Mouse (Mus musculus): ENCODE measurements at regions not wholly inside any gene's neighbourhood (a gene's known extent, or its start where the extent isn't known, plus 50 kb on each side); places are given as distances from the start of the nearest gene placed in this dataset.

- no peaks in the 10 kb centered on the region for H3K27me3 ChIP-seq (ENCODE audit: insufficient read depth, low read length)
- TF ChIP-seq CTCF (IDR thresholded peaks at IDR 0.05), result no peak
- no peak overlapping the region for H3K4me2 ChIP-seq (ENCODE audit: low read depth, low read length, poor library complexity, severe bottlenecking)
- WGBS, result 51% methylated on average over 21 of the region's 21 CpGs
- H3K4me3 ChIP-seq (ENCODE audit: low read depth, low read length), result no peak overlapping the region
- peaks cover 4% of the 10 kb centered on the region; the same call in 1 of the 2 replicates for H3K36me3 ChIP-seq (ENCODE audit: insufficient read depth, low read length)
- ATAC-seq (ENCODE audit: low FRiP score), result 0 out of 2 replicates have a peak, but pooled peaks have one; percentile 27
- no peak overlapping the region for H3K27ac ChIP-seq (ENCODE audit: low read depth, low read length)
- no peak overlapping the region for H3K9ac ChIP-seq (replicated peaks; ENCODE audit: low read length, poor library complexity, severe bottlenecking)
- H3K4me1 ChIP-seq (ENCODE audit: insufficient read depth, low read length), result no peaks in the 10 kb centered on the region
- peak; percentile 60 for DNase-seq (ENCODE audit: low spot score)
- H3K9me3 ChIP-seq (ENCODE audit: low read length), result no peaks in the 10 kb centered on the region
Measured at GRCm38 (mm10) chr13:107743464-107744218, 300.6 kb upstream of the Smim15 start.

GRCm38 (mm10) chr13:107736581-107736980 lies 307.7 kb upstream of the Smim15 start:
- DNase-seq (ENCODE audit: low spot score) (no peak), ATAC-seq (ENCODE audit: low FRiP score) (no peak)
- peaks cover 10% of the 10 kb centered on the region; the same call in 1 of the 2 replicates for H3K36me3 ChIP-seq (ENCODE audit: insufficient read depth, low read length)
- H3K9me3 ChIP-seq (ENCODE audit: low read length), result no peaks in the 10 kb centered on the region
- no peak overlapping the region for H3K27ac ChIP-seq (ENCODE audit: low read depth, low read length)
- no peak overlapping the region for H3K9ac ChIP-seq (replicated peaks; ENCODE audit: low read length, poor library complexity, severe bottlenecking)
- H3K4me1 ChIP-seq (ENCODE audit: insufficient read depth, low read length), result no peaks in the 10 kb centered on the region
- no peak overlapping the region for H3K4me3 ChIP-seq (ENCODE audit: low read depth, low read length)
- no peaks in the 10 kb centered on the region for H3K27me3 ChIP-seq (ENCODE audit: insufficient read depth, low read length)
- H3K4me2 ChIP-seq (ENCODE audit: low read depth, low read length, poor library complexity, severe bottlenecking), result no peak overlapping the region
- TF ChIP-seq CTCF (IDR thresholded peaks at IDR 0.05), result no peak
- WGBS, result 85% methylated on average over 8 of the region's 8 CpGs

GRCm38 (mm10) chr13:107734161-107734905 lies 309.9 kb upstream of the Smim15 start:
- no peak for TF ChIP-seq CTCF (IDR thresholded peaks at IDR 0.05)
- ATAC-seq (ENCODE audit: low FRiP score) (no peak), DNase-seq (ENCODE audit: low spot score) (no peak)
- Histone ChIP-seq H3K27me3 (ENCODE audit: insufficient read depth, low read length) (no peaks in the 10 kb centered on the region), H3K9ac (replicated peaks; ENCODE audit: low read length, poor library complexity, severe bottlenecking) (no peak overlapping the region), H3K4me3 (ENCODE audit: low read depth, low read length) (no peak overlapping the region), H3K4me1 (ENCODE audit: insufficient read depth, low read length) (no peaks in the 10 kb centered on the region), H3K27ac (ENCODE audit: low read depth, low read length) (no peak overlapping the region), H3K9me3 (ENCODE audit: low read length) (no peaks in the 10 kb centered on the region), H3K36me3 (ENCODE audit: insufficient read depth, low read length) (peaks cover 24% of the 10 kb centered on the region; the same call in 1 of the 2 replicates), H3K4me2 (ENCODE audit: low read depth, low read length, poor library complexity, severe bottlenecking) (no peak overlapping the region)
- 88% methylated on average over 12 of the region's 12 CpGs for WGBS

- H3K9me3 ChIP-seq (ENCODE audit: low read length), result no peaks in the 10 kb centered on the region
- no peak overlapping the region for H3K4me3 ChIP-seq (ENCODE audit: low read depth, low read length)
- peaks cover 46% of the 10 kb centered on the region for H3K36me3 ChIP-seq (ENCODE audit: insufficient read depth, low read length)
- no peak overlapping the region for H3K9ac ChIP-seq (replicated peaks; ENCODE audit: low read length, poor library complexity, severe bottlenecking)
- H3K4me1 ChIP-seq (ENCODE audit: insufficient read depth, low read length), result no peaks in the 10 kb centered on the region
- WGBS, result 96% methylated on average over 9 of the region's 9 CpGs
- no peak overlapping the region for H3K4me2 ChIP-seq (ENCODE audit: low read depth, low read length, poor library complexity, severe bottlenecking)
- DNase-seq (ENCODE audit: low spot score) (no peak), ATAC-seq (ENCODE audit: low FRiP score) (no peak)
- no peak overlapping the region for H3K27ac ChIP-seq (ENCODE audit: low read depth, low read length)
- no peaks in the 10 kb centered on the region for H3K27me3 ChIP-seq (ENCODE audit: insufficient read depth, low read length)
- no peak for TF ChIP-seq CTCF (IDR thresholded peaks at IDR 0.05)
Measured at GRCm38 (mm10) chr13:107730976-107731375, 313.3 kb upstream of the Smim15 start.

GRCm38 (mm10) chr13:107726491-107726890 lies 317.8 kb upstream of the Smim15 start:
- H3K9me3 ChIP-seq (ENCODE audit: low read length), result no peaks in the 10 kb centered on the region
- no peak overlapping the region for H3K9ac ChIP-seq (replicated peaks; ENCODE audit: low read length, poor library complexity, severe bottlenecking)
- peaks cover 50% of the 10 kb centered on the region for H3K36me3 ChIP-seq (ENCODE audit: insufficient read depth, low read length)
- TF ChIP-seq CTCF (IDR thresholded peaks at IDR 0.05), result no peak
- no peak for DNase-seq (ENCODE audit: low spot score)
- 95% methylated on average over 20 of the region's 20 CpGs for WGBS
- ATAC-seq (ENCODE audit: low FRiP score), result no peak
- H3K4me1 ChIP-seq (ENCODE audit: insufficient read depth, low read length), result no peaks in the 10 kb centered on the region
- no peak overlapping the region for H3K4me3 ChIP-seq (ENCODE audit: low read depth, low read length)
- H3K27ac ChIP-seq (ENCODE audit: low read depth, low read length), result no peak overlapping the region
- H3K27me3 ChIP-seq (ENCODE audit: insufficient read depth, low read length), result no peaks in the 10 kb centered on the region
- no peak overlapping the region for H3K4me2 ChIP-seq (ENCODE audit: low read depth, low read length, poor library complexity, severe bottlenecking)

- WGBS, result 90% methylated on average over 11 of the region's 11 CpGs
- H3K27ac ChIP-seq (ENCODE audit: low read depth, low read length), result no peak overlapping the region
- no peak overlapping the region for H3K9ac ChIP-seq (replicated peaks; ENCODE audit: low read length, poor library complexity, severe bottlenecking)
- H3K4me2 ChIP-seq (ENCODE audit: low read depth, low read length, poor library complexity, severe bottlenecking), result no peak overlapping the region
- H3K4me1 ChIP-seq (ENCODE audit: insufficient read depth, low read length), result no peaks in the 10 kb centered on the region
- H3K9me3 ChIP-seq (ENCODE audit: low read length), result no peaks in the 10 kb centered on the region
- ATAC-seq (ENCODE audit: low FRiP score), result no peak
- DNase-seq (ENCODE audit: low spot score), result no peak
- no peaks in the 10 kb centered on the region for H3K27me3 ChIP-seq (ENCODE audit: insufficient read depth, low read length)
- no peak overlapping the region for H3K4me3 ChIP-seq (ENCODE audit: low read depth, low read length)
- H3K36me3 ChIP-seq (ENCODE audit: insufficient read depth, low read length), result peaks cover 12% of the 10 kb centered on the region
- no peak for TF ChIP-seq CTCF (IDR thresholded peaks at IDR 0.05)
Measured at GRCm38 (mm10) chr13:107721901-107722300, 322.3 kb upstream of the Smim15 start.

Measured in midbrain, postnatal 0 days (tissue).